Mouse (Mus musculus): Measurements from ENCODE around the gene Tnfsf9.
A peak's percentile ranks its signal among the peaks of the same experiment; 100 is the strongest.

The Tnfsf9 gene

GRCm38 (mm10) chr17:57105181-57106034, at the start of gene Tnfsf9:
Gene Tnfsf9 (plus strand): TSS chr17:57105325.
- peak; percentile 38 for DNase-seq

GRCm38 (mm10) chr17:57056246-57056645, 48.9 kb upstream of the Tnfsf9 start:
- no peak for DNase-seq

GRCm38 (mm10) chr17:57058891-57059485, 46.1 kb upstream of the Tnfsf9 start, which contains the start of gene Crb3:
Gene Crb3 (plus strand): TSS chr17:57059105.
- DNase-seq = peak; percentile 41

GRCm38 (mm10) chr17:57059486-57059977, 45.6 kb upstream of the Tnfsf9 start, which contains the start of gene Slc25a23:
Gene Slc25a23 (minus strand): TSS chr17:57059863.
- DNase-seq = peak; percentile 84

GRCm38 (mm10) chr17:57060231-57060801, 44.8 kb upstream of the Tnfsf9 start:
- peak; percentile 97 for DNase-seq

- DNase-seq = peak; percentile 32
Observed at GRCm38 (mm10) chr17:57061069-57061468, 44.1 kb upstream of the Tnfsf9 start.

GRCm38 (mm10) chr17:57062011-57062521, 43.1 kb upstream of the Tnfsf9 start:
- DNase-seq = peak; percentile 73

GRCm38 (mm10) chr17:57062548-57062947, 42.6 kb upstream of the Tnfsf9 start:
- no peak for DNase-seq

- no peak for DNase-seq
Observed at GRCm38 (mm10) chr17:57063031-57063430, 42.1 kb upstream of the Tnfsf9 start.

GRCm38 (mm10) chr17:57066908-57067307, 38.2 kb upstream of the Tnfsf9 start:
- no peak for DNase-seq

- DNase-seq = no peak
Observed at GRCm38 (mm10) chr17:57070272-57070671, 34.9 kb upstream of the Tnfsf9 start.

- peak; percentile 57 for DNase-seq
Observed at GRCm38 (mm10) chr17:57070699-57071098, 34.4 kb upstream of the Tnfsf9 start.

- DNase-seq = peak; percentile 65
Observed at GRCm38 (mm10) chr17:57076916-57077315, 28.2 kb upstream of the Tnfsf9 start.

GRCm38 (mm10) chr17:57078336-57078735, 26.8 kb upstream of the Tnfsf9 start, which contains the start of gene Dennd1c:
Gene Dennd1c (minus strand): TSS chr17:57078514.
- DNase-seq = peak; percentile 89

- no peak for DNase-seq
Observed at GRCm38 (mm10) chr17:57079919-57080318, 25.2 kb upstream of the Tnfsf9 start.

- no peak for DNase-seq
Observed at GRCm38 (mm10) chr17:57081234-57081842, 23.8 kb upstream of the Tnfsf9 start.

GRCm38 (mm10) chr17:57082481-57082880, 22.6 kb upstream of the Tnfsf9 start:
- no peak for DNase-seq

GRCm38 (mm10) chr17:57085970-57086757, 19.0 kb upstream of the Tnfsf9 start:
- DNase-seq = no peak

- no peak for DNase-seq
Observed at GRCm38 (mm10) chr17:57087049-57087832, 17.9 kb upstream of the Tnfsf9 start, which contains the start of gene Tubb4a. Gene Tubb4a (minus strand): TSS chr17:57087782.

GRCm38 (mm10) chr17:57094222-57094621, 10.9 kb upstream of the Tnfsf9 start:
- DNase-seq = no peak

Data from thymus, postnatal 14 days (tissue).